Mouse (Mus musculus): ENCODE results near the gene Irf8. TPM values are rescaled to one million over a fixed set of nuclear protein-coding genes. Genes with fewer than 3 reads are reported as not detected.

The Irf8 gene
- polyA plus RNA-seq, 1 experiment from 2014 or later, result 5.9 TPM

Other genes with a start within 250 kb of the Irf8 start
- 81.4 and 85.2 TPM in 2 replicates for gene Gins2, start 147.1 kb upstream of the Irf8 start, polyA plus RNA-seq (2015; fragmentation: Nextera tagmentation; extraction: Ambion mirVana)
- 7.7 and 9.9 TPM in 2 replicates for gene 1190005I06Rik, start 88.7 kb upstream of the Irf8 start, polyA plus RNA-seq (2015; fragmentation: Nextera tagmentation; extraction: Ambion mirVana)
- gene Gm27021, start 68.3 kb upstream of the Irf8 start, polyA plus RNA-seq (2015; fragmentation: Nextera tagmentation; extraction: Ambion mirVana), result 2.2 and 5.0 TPM in 2 replicates
- gene Cox4i1, start 68.1 kb upstream of the Irf8 start, polyA plus RNA-seq (2015; fragmentation: Nextera tagmentation; extraction: Ambion mirVana), result 903 and 912 TPM in 2 replicates
- gene Emc8, start 67.8 kb upstream of the Irf8 start, polyA plus RNA-seq (2015; fragmentation: Nextera tagmentation; extraction: Ambion mirVana), result 205 and 218 TPM in 2 replicates